Mouse (Mus musculus) heart, adult 2 months (tissue): Measurements from ENCODE around the gene Prdm16.

Experiments
- CTCF ChIP-seq: fragments of 200-600 bp; IDR thresholded peaks from 2 replicates; pipeline ENCODE4 v1.8.1; 2022; ENCODE audit warnings: antibody characterized with exemption, mild to moderate bottlenecking, moderate library complexity
- EP300 ChIP-seq: fragments of 200-500 bp; IDR thresholded peaks from 2 replicates; pipeline ENCODE4 v1.6.1; 2011; ENCODE audit warnings: low read depth, low read length, control low read depth; ENCODE audit not compliant: insufficient read depth
- POLR2A ChIP-seq: fragments of 200-500 bp; IDR thresholded peaks from 2 replicates; pipeline ENCODE4 v1.6.1; 2011; ENCODE audit warnings: mild to moderate bottlenecking, low read depth, low read length, control low read depth; ENCODE audit not compliant: insufficient read depth

DNA sequence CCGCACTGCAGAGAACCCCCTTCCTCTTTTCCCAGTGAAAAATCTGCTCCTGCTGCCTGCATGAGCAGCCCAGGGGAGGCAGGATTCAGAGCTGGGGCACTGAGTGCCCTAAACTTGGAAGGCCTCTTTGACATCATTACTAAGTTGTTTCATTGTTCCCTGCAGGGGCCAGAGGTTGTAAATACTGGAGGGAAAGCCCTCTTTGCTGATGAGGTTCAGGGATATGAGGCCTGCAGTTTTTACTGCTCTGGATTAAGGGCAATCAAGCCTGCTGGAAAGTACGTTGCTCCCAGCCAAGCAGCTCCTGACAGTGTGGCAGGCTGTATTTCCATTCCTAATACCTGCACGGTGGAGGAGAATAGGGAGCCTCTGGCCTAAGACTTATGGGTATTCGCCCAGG is 221.8 kb downstream of the Prdm16 start:
- no peak for TF ChIP-seq POLR2A
- no peak for TF ChIP-seq CTCF
- TF ChIP-seq EP300 = no peak
